Mouse (Mus musculus): ENCODE data around the gene Polr3h. TPM values are rescaled to one million over a fixed set of nuclear protein-coding genes. Genes with fewer than 3 reads are reported as not detected.

Polr3h gene
- polyA plus RNA-seq, 1 experiment from 2014 or later: 80.8 TPM

DNA sequence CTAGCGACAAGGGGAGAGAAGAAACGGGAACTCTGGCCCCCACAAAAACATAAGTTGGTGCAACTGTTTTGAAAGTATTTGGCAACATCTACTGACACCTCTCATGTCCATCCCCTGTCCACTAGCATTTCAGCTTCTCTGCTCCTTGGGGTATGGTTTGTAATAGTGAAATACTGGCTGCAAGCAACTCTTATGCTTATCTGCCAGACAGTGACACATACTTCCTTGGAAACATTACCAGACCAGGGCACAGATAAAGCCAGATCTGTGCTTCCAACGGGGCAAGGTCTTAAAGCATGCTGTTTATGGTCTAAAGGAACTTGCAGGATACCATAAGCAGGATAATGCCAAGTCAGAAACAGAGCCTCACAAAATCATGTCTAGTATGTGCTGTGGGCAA is 32.9 kb upstream of the Polr3h start:
- H3K4me1 ChIP-seq: peaks cover 24% of the 10 kb centered on the region
- DNase-seq (ENCODE audit: low spot score): no peak
- H3K4me3 ChIP-seq: no peak overlapping the region
- no peaks in the 10 kb centered on the region for H3K9me3 ChIP-seq (replicated peaks)
- no peak overlapping the region for H3K27ac ChIP-seq (replicated peaks)
- H3K27me3 ChIP-seq (ENCODE audit: low read depth, poor library complexity, severe bottlenecking): no peaks in the 10 kb centered on the region
- peaks cover 23% of the 10 kb centered on the region for H3K36me3 ChIP-seq
- WGBS: 91% methylated on average over 3 of the region's 3 CpGs

DNA sequence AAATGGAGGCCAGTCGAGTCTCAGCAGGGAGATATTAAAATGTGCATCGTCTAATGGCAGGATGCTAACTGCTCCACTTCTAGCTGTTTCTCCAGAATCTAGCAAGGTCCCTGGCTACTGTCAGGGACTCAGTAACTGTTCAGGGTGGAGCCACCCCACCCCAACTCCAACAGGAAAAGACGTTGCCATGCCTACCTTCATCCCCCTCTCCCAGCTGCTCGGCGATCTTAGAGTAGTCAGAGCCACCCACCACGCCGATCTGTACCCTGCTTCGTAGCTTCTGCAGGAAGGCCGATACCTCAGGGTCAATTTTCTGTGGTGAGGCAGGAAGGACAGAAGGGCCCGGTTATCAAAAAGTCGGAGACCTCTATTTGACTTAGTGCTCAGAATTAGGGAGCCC is 31.6 kb upstream of the Polr3h start:
- DNase-seq (ENCODE audit: low spot score): no peak
- H3K4me1 ChIP-seq: peaks cover 24% of the 10 kb centered on the region
- no peaks in the 10 kb centered on the region for H3K9me3 ChIP-seq (replicated peaks)
- peaks cover 26% of the 10 kb centered on the region for H3K36me3 ChIP-seq
- H3K27me3 ChIP-seq (ENCODE audit: low read depth, poor library complexity, severe bottlenecking): no peaks in the 10 kb centered on the region
- no peak overlapping the region for H3K4me3 ChIP-seq
- whole genome bisulfite sequencing: 89% methylated on average over 11 of the region's 11 CpGs
- no peak overlapping the region for H3K27ac ChIP-seq (replicated peaks)

DNA sequence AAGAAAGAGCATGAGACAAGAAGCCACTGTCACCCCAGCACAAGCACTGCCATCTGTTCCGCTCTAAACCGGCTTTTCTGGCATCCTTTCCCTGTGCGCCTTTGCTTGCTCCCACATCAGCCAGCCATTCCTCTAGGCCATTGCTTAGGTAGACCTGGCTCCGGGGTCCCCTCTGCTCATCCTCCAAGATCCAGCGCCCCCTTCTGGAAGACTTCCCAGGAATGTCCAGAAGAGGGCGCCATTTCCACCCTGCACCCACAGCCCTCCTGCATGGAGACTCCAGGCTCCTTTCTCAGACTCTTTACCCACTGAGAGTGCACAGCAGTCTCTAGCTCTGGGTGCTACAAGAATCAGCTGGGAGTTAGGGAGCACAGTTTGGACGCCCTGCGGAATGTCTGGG is 30.4 kb upstream of the Polr3h start:
- peaks cover 37% of the 10 kb centered on the region for H3K36me3 ChIP-seq
- H3K9me3 ChIP-seq (replicated peaks): no peaks in the 10 kb centered on the region
- no peaks in the 10 kb centered on the region for H3K27me3 ChIP-seq (ENCODE audit: low read depth, poor library complexity, severe bottlenecking)
- DNase-seq (ENCODE audit: low spot score): peak; percentile 50
- no peak overlapping the region for H3K27ac ChIP-seq (replicated peaks)
- H3K4me1 ChIP-seq: peaks cover 24% of the 10 kb centered on the region
- no peak overlapping the region for H3K4me3 ChIP-seq
- 54% methylated on average over 8 of the region's 8 CpGs for WGBS

DNA sequence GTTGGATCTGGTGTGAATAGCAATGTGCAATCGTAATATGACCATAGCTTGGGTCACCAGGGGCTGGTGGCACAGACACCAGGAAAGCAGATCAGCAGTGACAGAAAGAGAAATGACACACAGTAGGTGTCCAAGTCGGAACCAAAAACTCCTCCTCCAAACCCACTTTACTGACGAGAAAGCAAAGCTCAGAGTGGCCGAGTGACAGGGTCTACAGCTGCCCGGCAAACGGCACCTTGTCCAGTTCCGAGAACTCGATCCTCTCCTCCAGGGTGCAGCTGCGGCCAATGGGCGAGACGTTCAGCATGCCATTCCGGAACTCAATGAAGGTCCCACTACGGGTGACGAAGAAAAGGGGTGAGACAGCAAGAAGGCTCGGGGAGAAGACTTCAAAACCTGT is 29.4 kb upstream of the Polr3h start:
- Histone ChIP-seq H3K36me3 (peaks cover 46% of the 10 kb centered on the region), H3K4me3 (no peak overlapping the region), H3K4me1 (peaks cover 16% of the 10 kb centered on the region), H3K27ac (replicated peaks) (no peak overlapping the region), H3K9me3 (replicated peaks) (no peaks in the 10 kb centered on the region), H3K27me3 (ENCODE audit: low read depth, poor library complexity, severe bottlenecking) (no peaks in the 10 kb centered on the region)
- DNase-seq (ENCODE audit: low spot score): no peak
- WGBS: 92% methylated on average over 15 of the region's 15 CpGs

DNA sequence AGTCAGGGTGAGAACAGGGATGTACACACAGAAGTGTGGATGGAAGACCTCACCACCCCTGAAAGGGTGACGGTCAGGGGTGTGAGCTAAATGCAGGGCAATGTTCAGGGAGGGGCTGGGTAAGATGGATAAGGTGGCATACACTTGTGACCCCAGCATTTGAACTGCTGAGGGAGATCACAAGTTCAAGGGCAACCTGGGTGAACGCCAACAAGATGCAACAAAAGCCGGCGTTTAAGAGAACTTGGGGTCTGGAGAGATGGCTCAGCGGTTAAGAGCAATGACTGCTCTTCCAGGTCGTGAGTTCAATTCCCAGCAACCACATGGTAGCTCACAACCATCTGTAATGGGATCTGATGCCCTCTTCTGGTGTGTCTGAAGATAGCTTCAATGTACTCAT is 28.7 kb upstream of the Polr3h start:
- DNase-seq (ENCODE audit: low spot score): no peak
- Histone ChIP-seq H3K36me3 (peaks cover 46% of the 10 kb centered on the region), H3K4me1 (peaks cover 9% of the 10 kb centered on the region), H3K27me3 (ENCODE audit: low read depth, poor library complexity, severe bottlenecking) (no peaks in the 10 kb centered on the region), H3K9me3 (replicated peaks) (no peaks in the 10 kb centered on the region), H3K27ac (replicated peaks) (no peak overlapping the region), H3K4me3 (no peak overlapping the region)
- 94% methylated on average over 6 of the region's 6 CpGs for WGBS

DNA sequence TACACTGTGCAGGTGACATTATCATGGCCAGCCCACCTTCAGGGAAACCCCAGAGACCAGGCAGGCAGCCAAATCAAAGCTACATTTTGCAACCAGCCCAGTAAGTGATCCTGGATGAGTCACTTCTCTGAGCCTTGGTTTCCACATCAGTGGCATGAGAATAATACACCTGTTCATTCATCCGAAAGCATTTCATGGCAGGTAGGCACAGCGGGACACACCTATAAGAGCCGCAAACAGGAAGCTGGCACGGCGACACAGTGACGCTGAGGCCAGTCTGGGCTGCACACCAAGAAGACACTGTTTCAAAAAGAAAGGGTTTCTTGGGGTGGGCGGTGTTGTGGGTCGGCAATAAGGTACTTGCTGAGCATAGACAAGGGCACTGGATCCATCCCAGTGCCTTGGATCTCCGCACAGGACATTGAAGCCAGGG is 28.1 kb upstream of the Polr3h start:
- Histone ChIP-seq H3K9me3 (replicated peaks) (no peaks in the 10 kb centered on the region), H3K27ac (replicated peaks) (no peak overlapping the region), H3K4me3 (no peak overlapping the region), H3K4me1 (peaks cover 3% of the 10 kb centered on the region; the same call in 1 of the 2 replicates), H3K27me3 (ENCODE audit: low read depth, poor library complexity, severe bottlenecking) (no peaks in the 10 kb centered on the region), H3K36me3 (peaks cover 46% of the 10 kb centered on the region)
- WGBS: 96% methylated on average over 9 of the region's 9 CpGs
- DNase-seq (ENCODE audit: low spot score): no peak

DNA sequence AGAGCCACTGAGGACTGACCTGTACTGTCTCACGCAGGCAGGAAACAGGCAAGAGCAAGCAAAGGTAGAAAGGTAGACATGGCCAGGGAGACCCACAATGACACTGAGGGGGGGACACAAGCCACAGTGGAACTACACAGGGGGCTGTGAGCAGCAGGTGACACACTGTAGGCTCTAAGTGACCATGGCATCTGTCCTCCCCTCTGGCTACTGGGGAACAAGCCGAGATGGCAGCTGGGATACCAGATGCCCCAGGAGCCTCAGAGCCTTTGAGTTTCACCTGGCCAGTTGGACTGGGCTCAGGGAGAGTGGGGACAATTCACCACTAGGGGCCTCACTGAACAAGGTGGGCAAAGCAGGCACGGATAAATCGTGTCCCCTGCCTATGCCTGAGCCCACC is 26.3 kb upstream of the Polr3h start:
- Histone ChIP-seq H3K4me3 (no peak overlapping the region), H3K36me3 (peaks cover 46% of the 10 kb centered on the region), H3K9me3 (replicated peaks) (no peaks in the 10 kb centered on the region), H3K27ac (replicated peaks) (no peak overlapping the region), H3K4me1 (peaks cover 10% of the 10 kb centered on the region), H3K27me3 (ENCODE audit: low read depth, poor library complexity, severe bottlenecking) (no peaks in the 10 kb centered on the region)
- no peak for DNase-seq (ENCODE audit: low spot score)
- WGBS: 82% methylated on average over 4 of the region's 4 CpGs

DNA sequence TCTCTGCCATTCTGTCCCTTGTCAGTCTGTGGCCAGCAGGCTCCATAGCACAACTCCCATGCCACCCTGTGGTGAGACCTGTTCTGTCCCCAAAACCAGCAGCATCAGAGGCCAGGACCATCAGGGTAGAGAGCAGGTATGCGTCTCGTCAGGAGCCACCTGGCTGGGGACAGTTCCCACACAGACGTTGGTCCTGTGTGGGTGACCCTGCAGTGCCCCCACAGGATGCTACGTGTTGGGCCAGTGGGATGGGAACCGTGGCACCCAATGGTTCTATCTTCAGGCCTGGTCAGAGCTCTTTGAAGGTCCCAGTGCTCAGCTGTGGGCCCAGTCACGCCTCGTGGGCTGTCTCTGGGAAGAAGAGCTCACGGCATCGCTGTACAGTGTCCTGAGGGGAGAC is 25.1 kb upstream of the Polr3h start:
- H3K9me3 ChIP-seq (replicated peaks): no peaks in the 10 kb centered on the region
- no peaks in the 10 kb centered on the region for H3K27me3 ChIP-seq (ENCODE audit: low read depth, poor library complexity, severe bottlenecking)
- H3K27ac ChIP-seq (replicated peaks): no peak overlapping the region
- no peak for DNase-seq (ENCODE audit: low spot score)
- peaks cover 10% of the 10 kb centered on the region for H3K4me1 ChIP-seq
- H3K36me3 ChIP-seq: peaks cover 51% of the 10 kb centered on the region
- H3K4me3 ChIP-seq: no peak overlapping the region
- WGBS: 87% methylated on average over 9 of the region's 9 CpGs

DNA sequence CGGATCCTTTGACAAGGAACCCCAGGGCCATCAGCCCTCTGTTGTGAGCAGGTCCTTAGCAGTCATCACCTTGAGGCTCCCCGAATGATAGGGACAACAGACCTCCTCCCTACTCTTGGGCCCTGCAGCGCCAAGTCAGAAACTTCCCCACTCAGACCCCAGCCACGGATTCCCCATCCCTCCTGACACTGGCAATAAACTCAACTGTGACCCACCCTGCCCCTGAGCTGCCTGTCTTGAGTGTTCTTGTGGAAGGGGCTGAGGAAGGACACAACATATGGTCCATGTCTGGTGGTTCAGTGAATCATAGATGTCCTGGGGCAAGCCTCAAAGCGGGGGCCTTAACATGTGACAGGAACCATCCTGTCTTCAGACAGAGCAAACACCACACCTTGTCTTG is 24.7 kb upstream of the Polr3h start:
- Histone ChIP-seq H3K4me1 (peaks cover 10% of the 10 kb centered on the region), H3K27ac (replicated peaks) (no peak overlapping the region), H3K9me3 (replicated peaks) (no peaks in the 10 kb centered on the region), H3K27me3 (ENCODE audit: low read depth, poor library complexity, severe bottlenecking) (no peaks in the 10 kb centered on the region), H3K4me3 (no peak overlapping the region), H3K36me3 (peaks cover 48% of the 10 kb centered on the region)
- 85% methylated on average over 5 of the region's 5 CpGs for WGBS
- DNase-seq (ENCODE audit: low spot score): no peak

DNA sequence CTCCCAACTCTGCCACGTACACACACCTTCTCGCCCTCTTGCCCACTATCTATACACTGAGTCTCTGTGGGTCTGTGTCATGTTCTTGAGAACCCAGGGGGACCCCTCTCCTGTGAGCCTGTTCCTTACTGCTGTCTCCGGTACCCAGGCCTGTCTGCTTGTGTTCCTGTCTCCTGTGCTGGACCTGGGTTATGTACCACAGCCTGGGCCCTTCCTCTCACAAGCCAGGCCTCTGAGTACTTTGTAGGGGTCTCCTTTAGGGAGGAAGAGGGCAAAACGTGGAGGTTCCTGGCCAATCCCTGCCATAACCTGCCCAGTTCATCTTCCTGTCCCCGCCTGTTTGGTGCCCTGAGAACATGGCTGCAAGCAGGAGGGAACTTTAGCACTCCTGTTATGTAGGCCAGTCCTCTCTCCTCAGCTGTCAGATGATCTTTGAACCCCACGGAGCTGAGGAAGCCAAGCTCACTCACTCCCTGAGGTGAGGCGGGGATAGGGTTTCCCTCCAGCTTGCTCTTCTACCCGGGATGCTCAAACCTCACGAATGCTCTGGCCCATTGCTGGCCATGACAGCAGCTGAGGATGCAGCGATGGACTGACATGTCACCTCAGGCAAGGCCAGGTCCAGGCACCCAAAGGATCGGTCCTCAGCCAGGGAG is 23.6 kb upstream of the Polr3h start:
- peaks cover 39% of the 10 kb centered on the region for H3K36me3 ChIP-seq
- no peaks in the 10 kb centered on the region for H3K9me3 ChIP-seq (replicated peaks)
- no peak overlapping the region for H3K4me3 ChIP-seq
- H3K27me3 ChIP-seq (ENCODE audit: low read depth, poor library complexity, severe bottlenecking): no peaks in the 10 kb centered on the region
- H3K27ac ChIP-seq (replicated peaks): no peak overlapping the region
- WGBS: 75% methylated on average over 11 of the region's 11 CpGs
- no peak for DNase-seq (ENCODE audit: low spot score)
- H3K4me1 ChIP-seq: peaks cover 10% of the 10 kb centered on the region

DNA sequence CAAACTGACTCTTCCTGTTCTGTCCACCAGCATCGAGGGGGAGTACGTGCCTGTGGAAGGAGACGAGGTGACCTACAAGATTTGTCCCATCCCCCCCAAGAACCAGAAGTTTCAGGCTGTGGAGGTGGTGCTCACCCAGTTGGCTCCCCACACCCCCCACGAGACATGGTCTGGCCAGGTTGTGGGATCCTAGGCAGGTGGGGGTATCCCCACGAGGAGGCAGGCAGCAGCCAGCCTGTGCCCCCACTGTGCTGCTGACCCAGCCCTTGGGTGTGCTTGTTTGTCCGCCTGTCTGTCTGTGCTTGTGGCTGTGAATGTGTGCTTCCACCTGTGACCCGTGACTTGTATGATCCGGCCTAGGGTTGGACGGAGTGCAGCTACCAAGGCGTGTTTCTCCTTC is 23.0 kb upstream of the Polr3h start:
- Histone ChIP-seq H3K36me3 (peaks cover 33% of the 10 kb centered on the region), H3K27me3 (ENCODE audit: low read depth, poor library complexity, severe bottlenecking) (no peaks in the 10 kb centered on the region), H3K9me3 (replicated peaks) (no peaks in the 10 kb centered on the region), H3K27ac (replicated peaks) (peak overlapping the region; percentile 23; the same call in 1 of the 2 replicates), H3K4me3 (no peak overlapping the region), H3K4me1 (peaks cover 11% of the 10 kb centered on the region)
- 86% methylated on average over 10 of the region's 10 CpGs for whole genome bisulfite sequencing
- DNase-seq (ENCODE audit: low spot score): no peak

DNA sequence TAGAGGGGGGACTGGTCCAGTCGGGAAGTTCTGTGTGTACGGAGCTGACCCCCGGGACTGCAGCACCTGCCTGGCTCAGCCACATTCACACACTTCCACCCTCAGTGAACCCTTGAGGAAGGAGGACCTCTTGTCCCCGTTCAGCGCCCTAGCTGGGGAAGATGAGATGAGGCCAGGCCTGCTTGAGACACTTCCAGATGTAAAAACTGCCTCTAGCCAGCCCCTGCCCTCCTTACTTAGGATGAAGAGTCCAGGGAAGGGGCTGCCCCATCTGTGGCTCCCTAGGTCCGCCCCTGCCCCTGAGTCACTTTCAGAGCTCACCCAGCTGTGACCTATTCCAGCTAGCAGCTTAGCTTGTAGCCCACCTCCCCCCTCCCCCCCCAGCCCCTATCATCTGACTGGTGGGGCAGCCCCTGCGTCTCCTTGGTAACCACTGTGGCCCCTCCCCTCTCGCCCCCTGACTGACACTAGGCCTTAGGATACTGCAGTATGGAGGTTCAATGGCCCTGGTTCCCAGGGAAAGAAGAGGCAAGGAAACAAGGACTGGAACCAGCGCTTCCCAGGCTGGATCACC is 17.2 kb upstream of the Polr3h start:
- peaks cover 8% of the 10 kb centered on the region for H3K36me3 ChIP-seq
- H3K4me3 ChIP-seq: peak overlapping the region; percentile 37
- WGBS: 11% methylated on average over 9 of the region's 9 CpGs
- no peaks in the 10 kb centered on the region for H3K9me3 ChIP-seq (replicated peaks)
- peaks cover 37% of the 10 kb centered on the region for H3K4me1 ChIP-seq
- H3K27ac ChIP-seq (replicated peaks): peak overlapping the region; percentile 86
- peak; percentile 89 for DNase-seq (ENCODE audit: low spot score)
- peaks cover 1% of the 10 kb centered on the region; the same call in 1 of the 2 replicates for H3K27me3 ChIP-seq (ENCODE audit: low read depth, poor library complexity, severe bottlenecking)

DNA sequence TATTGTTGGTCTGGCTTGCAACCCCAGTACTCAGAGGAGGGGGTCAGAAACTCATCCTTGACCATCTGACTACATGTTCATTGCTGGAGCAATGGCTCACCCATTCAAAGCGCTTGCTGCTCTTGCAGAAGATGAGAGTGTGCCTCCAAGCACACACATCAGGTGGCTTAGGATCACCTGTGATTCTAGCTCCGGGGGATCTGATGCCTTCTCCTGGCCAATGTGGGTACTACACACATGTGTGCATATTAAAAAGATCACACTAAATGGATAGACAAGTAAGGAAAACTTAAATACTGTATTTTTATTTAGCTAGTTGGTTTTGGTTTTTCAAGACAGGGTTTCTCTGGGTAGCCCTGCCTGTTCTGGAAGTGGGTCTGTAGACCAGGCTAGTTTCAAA is 15.0 kb upstream of the Polr3h start:
- H3K4me3 ChIP-seq: no peak overlapping the region
- no peaks in the 10 kb centered on the region for H3K9me3 ChIP-seq (replicated peaks)
- H3K27me3 ChIP-seq (ENCODE audit: low read depth, poor library complexity, severe bottlenecking): peaks cover 17% of the 10 kb centered on the region
- WGBS: 90% methylated on average over 2 of the region's 2 CpGs
- no peak overlapping the region for H3K27ac ChIP-seq (replicated peaks)
- peaks cover 54% of the 10 kb centered on the region for H3K4me1 ChIP-seq
- H3K36me3 ChIP-seq: no peaks in the 10 kb centered on the region
- no peak for DNase-seq (ENCODE audit: low spot score)

Data from midbrain, embryonic 10.5 days (tissue).